Mouse (Mus musculus) fat pad, adult 2 months (tissue): ENCODE measurements around the gene Dip2c.
A peak's percentile ranks its signal among the peaks of the same experiment; 100 is the strongest.

Experiments
- DNase-seq: peaks from one replicate; pipeline ENCODE4 v3.0.0-alpha.2; 2011; ENCODE audit warnings: low read depth, low spot score; ENCODE audit errors: extremely low read depth

Dip2c gene

DNA sequence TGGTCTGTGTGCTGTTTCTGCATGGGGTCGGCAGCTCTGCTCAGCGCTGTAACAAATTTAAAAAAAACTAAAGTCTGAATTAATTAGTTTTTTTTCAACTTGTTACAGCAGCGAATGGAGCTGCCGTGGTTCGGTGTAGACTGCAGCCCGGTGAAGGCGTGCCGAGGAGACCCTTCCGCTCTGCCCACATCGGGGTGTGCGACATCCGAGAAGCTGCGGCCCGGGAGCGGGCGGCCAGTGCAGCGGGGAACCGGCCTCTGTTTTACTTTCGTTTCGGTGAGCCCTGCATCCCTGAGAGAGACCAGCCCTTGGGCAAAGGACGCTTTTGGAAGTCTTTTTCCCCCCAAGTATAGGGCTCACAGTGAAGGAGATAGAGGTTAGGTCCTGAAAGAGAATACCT is 218.4 kb downstream of the Dip2c start:
- DNase-seq, result no peak

DNA sequence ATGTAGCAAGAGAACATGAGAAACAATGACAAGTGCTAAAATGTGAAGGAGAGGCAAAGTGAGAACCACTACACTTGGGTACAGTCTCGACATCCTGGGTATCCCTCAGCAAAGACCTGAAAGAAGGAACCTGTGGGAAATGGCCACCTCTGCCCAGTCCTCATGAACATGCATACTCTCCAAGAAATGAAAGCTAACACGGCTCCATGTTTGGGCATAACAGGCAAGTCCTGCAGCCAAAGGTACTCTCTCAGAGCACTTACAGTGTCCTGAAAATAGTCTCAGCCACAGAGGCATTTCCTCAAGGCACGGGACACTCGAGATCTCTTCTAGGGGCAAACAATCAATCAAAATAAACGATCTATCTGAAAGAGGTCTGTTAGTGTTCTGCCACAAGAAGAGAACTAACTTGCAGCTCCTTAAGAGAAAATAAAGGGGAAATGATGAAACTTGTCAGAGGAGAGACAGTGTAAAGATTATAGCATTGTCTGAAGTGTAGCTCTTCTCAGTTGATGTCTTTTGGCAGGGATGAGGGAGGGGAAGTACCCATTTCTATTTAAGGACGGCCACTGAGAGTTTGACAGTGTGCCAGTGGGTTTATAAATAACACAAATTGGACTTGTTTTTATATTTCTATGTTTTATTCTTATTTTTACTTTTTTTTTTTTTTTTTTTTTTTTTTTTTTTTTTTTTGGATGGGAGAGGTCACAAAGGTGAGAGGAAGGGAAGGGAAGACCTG is 228.0 kb downstream of the Dip2c start:
- DNase-seq, result no peak

DNA sequence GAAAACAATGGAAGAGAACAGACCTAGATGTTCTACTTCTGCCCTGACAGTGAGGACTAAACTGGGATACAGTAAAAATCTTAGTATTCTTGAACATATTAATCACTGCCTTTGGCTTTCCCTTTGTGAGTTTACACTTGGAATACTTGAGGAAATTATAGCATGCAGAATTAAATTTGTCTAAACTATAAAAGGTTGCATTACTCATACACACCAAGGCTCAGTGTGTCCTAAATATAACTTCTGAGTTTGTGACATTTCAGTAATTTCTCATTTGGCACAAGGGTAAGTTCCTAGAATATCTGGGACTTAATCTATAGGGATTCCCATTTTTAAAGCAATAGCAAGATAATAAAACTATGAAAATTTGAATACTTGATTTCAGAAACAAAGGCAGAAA is 262.2 kb downstream of the Dip2c start:
- no peak for DNase-seq

- no peak for DNase-seq
Measured at GRCm38 (mm10) chr13:9547698-9548344, 271.5 kb downstream of the Dip2c start.

- DNase-seq, result no peak
Measured at GRCm38 (mm10) chr13:9562099-9562498, 285.8 kb downstream of the Dip2c start.

GRCm38 (mm10) chr13:9562921-9563320 is 286.6 kb downstream of the Dip2c start:
- no peak for DNase-seq

- DNase-seq, result no peak
Measured at GRCm38 (mm10) chr13:9568852-9569251, 292.5 kb downstream of the Dip2c start.

- peak; percentile 28 for DNase-seq
Measured at GRCm38 (mm10) chr13:9576686-9577085, 300.4 kb downstream of the Dip2c start.

DNA sequence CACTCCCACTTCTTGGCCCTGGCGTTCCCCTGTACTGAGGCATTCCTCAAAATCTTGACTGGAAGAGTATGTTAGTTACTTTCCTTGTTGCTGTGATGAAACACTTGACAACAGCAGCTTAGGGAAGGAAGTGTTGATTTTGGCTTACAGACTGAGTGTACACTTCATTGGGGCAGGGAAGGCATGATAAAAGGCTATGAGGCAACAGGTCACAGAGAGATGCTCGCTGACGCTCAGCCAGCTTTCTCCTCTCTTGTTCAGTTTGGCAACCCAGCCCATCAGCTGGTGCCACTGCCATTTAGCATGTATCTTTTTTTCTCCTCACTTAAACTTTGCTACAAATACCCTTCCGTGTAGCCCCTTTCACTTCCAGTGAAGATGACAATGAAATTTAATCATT is 302.1 kb downstream of the Dip2c start:
- peak; percentile 40 for DNase-seq

DNA sequence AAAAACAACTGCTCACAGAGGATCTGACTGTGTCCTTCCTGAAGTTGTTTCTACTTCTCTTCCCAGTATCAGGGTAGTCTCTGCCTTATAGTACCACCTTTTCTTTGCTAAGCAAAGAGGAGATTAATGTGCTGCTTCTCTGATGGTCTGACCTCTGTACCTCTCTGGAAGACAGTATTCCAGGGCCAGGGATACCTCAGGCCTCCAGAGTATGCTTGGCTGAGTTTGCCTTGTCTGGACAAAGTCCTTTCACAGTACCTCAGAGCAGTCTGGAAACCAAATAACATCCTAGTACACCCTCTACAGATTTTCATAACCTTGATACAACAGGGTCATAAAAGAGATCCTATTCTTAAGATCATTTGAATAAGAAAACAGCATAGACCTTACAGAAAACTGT is 305.5 kb downstream of the Dip2c start:
- no peak for DNase-seq

GRCm38 (mm10) chr13:9583579-9583978 is 307.3 kb downstream of the Dip2c start:
- DNase-seq, result no peak

GRCm38 (mm10) chr13:9599334-9600096 is 323.2 kb downstream of the Dip2c start:
- DNase-seq, result no peak

DNA sequence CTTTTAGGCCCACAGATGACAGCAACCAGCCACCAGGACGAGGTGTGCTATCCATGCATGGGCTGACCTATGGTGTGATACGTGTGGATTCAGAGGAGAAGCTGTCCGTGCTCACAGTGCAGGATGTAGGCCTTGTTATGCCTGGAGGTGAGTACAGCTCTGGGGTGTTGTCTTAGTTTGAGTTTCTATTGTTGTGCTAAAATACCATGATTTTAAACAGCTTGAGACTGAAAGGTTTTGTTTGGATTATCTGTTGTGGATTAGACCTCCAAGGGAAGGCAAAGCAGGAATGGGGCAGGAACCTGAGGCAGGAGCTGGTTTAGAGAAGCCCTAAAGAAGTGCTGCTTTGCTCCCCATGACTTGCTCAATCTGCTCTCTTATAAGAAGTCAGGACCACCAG is 325.0 kb downstream of the Dip2c start:
- DNase-seq, result no peak

- no peak for DNase-seq
Measured at GRCm38 (mm10) chr13:9611229-9611628, 334.9 kb downstream of the Dip2c start.

- no peak for DNase-seq
Measured at GRCm38 (mm10) chr13:9632684-9633083, 356.4 kb downstream of the Dip2c start.

DNA sequence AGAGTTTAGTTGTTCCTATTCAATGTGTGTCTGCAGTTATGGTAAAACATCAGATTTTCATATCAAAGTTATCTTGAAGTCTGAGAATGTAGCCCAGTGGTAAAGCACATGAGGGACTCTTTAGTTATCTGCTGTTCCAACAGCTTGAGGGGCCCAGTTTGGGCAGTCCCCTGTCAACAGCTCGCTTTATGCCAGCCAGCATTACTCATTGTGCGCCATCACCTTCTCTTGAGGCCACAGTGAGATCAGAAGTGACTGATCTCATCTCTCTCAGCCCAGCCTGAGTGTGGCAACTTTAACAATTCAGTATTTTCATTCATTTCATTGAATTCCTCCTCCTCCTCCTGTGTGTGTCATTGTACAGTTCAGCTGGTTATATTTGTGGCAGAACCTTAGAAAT is 359.6 kb downstream of the Dip2c start:
- DNase-seq, result no peak

GRCm38 (mm10) chr13:9636505-9636904 is 360.2 kb downstream of the Dip2c start:
- no peak for DNase-seq

- DNase-seq, result no peak
Measured at GRCm38 (mm10) chr13:9637949-9638348, 361.6 kb downstream of the Dip2c start.

- no peak for DNase-seq
Measured at GRCm38 (mm10) chr13:9648716-9649115, 372.4 kb downstream of the Dip2c start.

- no peak for DNase-seq
Measured at GRCm38 (mm10) chr13:9649894-9650293, 373.6 kb downstream of the Dip2c start.

GRCm38 (mm10) chr13:9650580-9650979 is 374.3 kb downstream of the Dip2c start:
- DNase-seq, result no peak

- DNase-seq, result no peak
Measured at GRCm38 (mm10) chr13:9653018-9653417, 376.7 kb downstream of the Dip2c start.
